Comparison of ENCODE assay signal across 8 mouse cellular contexts in the genomic region with DNA sequence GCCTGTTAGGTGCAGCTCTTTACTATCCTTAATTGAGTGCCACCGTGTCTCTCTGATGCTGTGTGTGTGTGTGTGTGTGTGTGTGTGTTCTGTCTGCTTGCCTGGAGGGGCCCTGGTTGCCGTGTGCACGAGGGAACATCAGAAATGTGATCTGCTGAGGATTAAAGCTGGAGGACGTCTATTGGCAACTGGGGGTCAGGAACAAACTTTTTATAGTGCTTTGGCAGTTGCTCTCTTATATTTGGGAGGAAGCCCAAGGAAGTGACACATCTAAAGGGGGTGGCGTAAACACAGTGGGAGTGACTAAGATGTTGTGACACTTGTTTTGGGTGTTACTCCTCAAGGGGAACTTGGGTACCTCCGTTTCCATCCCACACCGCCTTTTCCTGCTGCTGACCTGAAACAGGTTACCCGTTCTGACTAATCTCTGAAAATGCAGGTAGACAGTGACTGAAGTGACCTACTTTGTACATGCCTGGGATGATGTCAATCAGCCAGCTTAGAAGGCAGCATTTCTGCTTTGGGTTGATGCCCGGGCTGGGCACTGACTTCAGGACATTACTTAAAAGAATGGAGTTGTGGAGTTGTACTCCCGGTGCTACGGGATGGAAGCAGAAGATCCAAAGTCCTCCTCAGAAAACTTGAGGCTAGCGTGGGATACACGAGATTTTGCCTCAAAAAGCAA. TPM values are rescaled to one million over a fixed set of nuclear protein-coding genes. Genes with fewer than 3 reads are reported as not detected.
A peak's percentile ranks its signal among the peaks of the same experiment; 100 is the strongest.
DNase-seq lines count a peak whose midpoint lies in the region; ATAC-seq lines count a peak whose summit lies in the region.

No protein-coding gene starts in this region.

- peaks cover 10% of the 10 kb centered on the region for H3K4me1 ChIP-seq in heart, embryonic 16.5 days (ENCODE audit: control insufficient read depth, insufficient read depth, low read length)
- H3K4me1 ChIP-seq in stomach, embryonic 16.5 days (ENCODE audit: control insufficient read depth, insufficient read depth, low read length) = peaks cover 14% of the 10 kb centered on the region

- H3K4me2 ChIP-seq in heart, embryonic 16.5 days (ENCODE audit: low read depth, low read length) = no peak overlapping the region
- H3K4me2 ChIP-seq in stomach, embryonic 16.5 days (ENCODE audit: low read depth, low read length) = no peak overlapping the region

- H3K9ac ChIP-seq in heart, embryonic 16.5 days (ENCODE audit: low read length) = no peak overlapping the region
- 0 out of 2 replicates have a peak overlapping the region, but pooled peaks have one; percentile 22 for H3K9ac ChIP-seq in stomach, embryonic 16.5 days (ENCODE audit: low read length)

- no peaks in the 10 kb centered on the region for H3K36me3 ChIP-seq in heart, embryonic 16.5 days (ENCODE audit: control insufficient read depth, insufficient read depth)
- no peaks in the 10 kb centered on the region for H3K36me3 ChIP-seq in stomach, embryonic 16.5 days (ENCODE audit: control insufficient read depth, insufficient read depth, low read length)

- peak overlapping the region; percentile 11; the same call in 1 of the 2 replicates for H3K27ac ChIP-seq in heart, embryonic 16.5 days (ENCODE audit: low read length)
- peak overlapping the region; percentile 88 for H3K27ac ChIP-seq in stomach, embryonic 16.5 days (ENCODE audit: low read length)

- H3K9me3 ChIP-seq in heart, embryonic 16.5 days (replicated peaks; ENCODE audit: control insufficient read depth, low read length) = no peaks in the 10 kb centered on the region
- H3K9me3 ChIP-seq in stomach, embryonic 16.5 days (replicated peaks; ENCODE audit: control insufficient read depth, low read length) = no peaks in the 10 kb centered on the region

- no peak for ATAC-seq in heart, embryonic 16.5 days (replicated peaks; ENCODE audit: extremely low read depth, insufficient read depth, low FRiP score)
- ATAC-seq in stomach, embryonic 16.5 days (ENCODE audit: insufficient read depth, low FRiP score) = no peak

- H3K4me3 ChIP-seq in heart, embryonic 16.5 days (ENCODE audit: low read length) = no peak overlapping the region
- H3K4me3 ChIP-seq in stomach, embryonic 16.5 days (replicated peaks; ENCODE audit: low read length) = no peak overlapping the region

- peak; percentile 34 to 82 for DNase-seq in adrenal gland, adult (ENCODE audit: inconsistent age in 2 of 2, low spot score in 1 of 2)
- DNase-seq in adrenal gland, postnatal 25 days = no peak
- peak; percentile 40 to 58 for DNase-seq in spleen, postnatal 36 days (ENCODE audit: low spot score in 2 of 2)
- DNase-seq in spleen, postnatal 10 days (ENCODE audit: low spot score in 2 of 2) = no peak
- DNase-seq in lung, postnatal 14 days = peak; percentile 46
- DNase-seq in cerebellum, adult 9-11 months = no peak

- WGBS in heart, embryonic 16.5 days = 62% methylated on average over 13 of the region's 13 CpGs
- 57% methylated on average over 13 of the region's 13 CpGs for WGBS in stomach, embryonic 16.5 days

- H3K27me3 ChIP-seq in heart, embryonic 16.5 days (ENCODE audit: control insufficient read depth, insufficient read depth, low read length) = no peaks in the 10 kb centered on the region
- H3K27me3 ChIP-seq in stomach, embryonic 16.5 days (ENCODE audit: control insufficient read depth, insufficient read depth, low read length) = no peaks in the 10 kb centered on the region

RNA-seq across cellular contexts. Expression of a gene that starts 37.0 kb away (rescaled TPM):
- 96.6 and 102 TPM in 2 replicates for total RNA-seq in adrenal gland, postnatal 25 days (2021)
- polyA plus RNA-seq in heart, embryonic 16.5 days (2015; fragmentation: Nextera tagmentation; extraction: Ambion mirVana) = 34.5 and 34.7 TPM in 2 replicates
- 36.7 and 37.4 TPM in 2 replicates for polyA plus RNA-seq in stomach, embryonic 16.5 days (2015; fragmentation: Nextera tagmentation; extraction: Ambion mirVana)

Comparison
In these comparisons a context has a peak if more than half of its experiments do, and no peak if none do; other contexts are left out.
1. DNase-seq: peak in adrenal gland, adult (2 of 2), spleen, postnatal 36 days (2 of 2) and lung, postnatal 14 days (single experiment); none in adrenal gland, postnatal 25 days (single experiment), spleen, postnatal 10 days (0 of 2) and cerebellum, adult 9-11 months (single experiment).